Mouse (Mus musculus) stomach, embryonic 14.5 days (tissue): Measurements from ENCODE around the gene Stard3. TPM values are rescaled to one million over a fixed set of nuclear protein-coding genes. Genes with fewer than 3 reads are reported as not detected.

ENCODE experiments used
- ATAC-seq: fragments of 200-750 bp; cut with Nextera tagmentation; 2 replicates; pipeline ENCODE4 v1.8.0; 2017; ENCODE audit warnings: low read depth, moderate TSS enrichment; ENCODE audit not compliant: insufficient number of reproducible peaks, insufficient read depth, low FRiP score
- H3K27ac ChIP-seq: fragments of 300-500 bp; sonication (generic); 2 replicates; pipeline ENCODE4 v1.5.1; 2014; ENCODE audit warnings: mild to moderate bottlenecking, low read length, moderate library complexity, mixed read lengths
- H3K27me3 ChIP-seq: fragments of 300-500 bp; sonication (generic); 2 replicates; pipeline ENCODE4 v1.6.1; 2014; ENCODE audit warnings: low read length, control low read depth, mixed read lengths; ENCODE audit not compliant: control insufficient read depth, insufficient read depth
- H3K36me3 ChIP-seq: fragments of 300-500 bp; sonication (generic); 2 replicates; pipeline ENCODE4 v1.6.1; 2014; ENCODE audit warnings: mild to moderate bottlenecking, control low read depth, low read length, moderate library complexity, mixed read lengths; ENCODE audit not compliant: control insufficient read depth, insufficient read depth
- H3K4me1 ChIP-seq: fragments of 300-500 bp; sonication (generic); 2 replicates; pipeline ENCODE4 v1.6.1; 2014; ENCODE audit warnings: low read length, control low read depth, mixed read lengths; ENCODE audit not compliant: control insufficient read depth, insufficient read depth
- H3K4me2 ChIP-seq: fragments of 300-500 bp; sonication (generic); replicated peaks from 2 replicates; pipeline ENCODE4 v1.6.1; 2014; ENCODE audit warnings: low read depth, low read length, control low read depth
- H3K4me3 ChIP-seq: fragments of 300-500 bp; sonication (generic); 2 replicates; pipeline ENCODE4 v1.5.1; 2014; ENCODE audit warnings: low read depth, low read length, control low read depth
- H3K9ac ChIP-seq: fragments of 300-500 bp; sonication (generic); replicated peaks from 2 replicates; pipeline ENCODE4 v1.6.1; 2014; ENCODE audit warnings: low read depth, mild to moderate bottlenecking, control low read depth, low read length, moderate library complexity, mixed read lengths
- H3K9me3 ChIP-seq: fragments of 300-500 bp; sonication (generic); 2 replicates; pipeline ENCODE4 v1.6.1; 2016; ENCODE audit warnings: low read depth, low read length, control low read depth; ENCODE audit not compliant: control insufficient read depth
- WGBS: fragments of 180-500 bp; shearing (Covaris S2); extraction: QIAGEN DNeasy Blood & Tissue Kit; methylation state at CpG from one replicate; pipeline ENCODE4 v1.1.7; 2014; 5-methylcytosine and 5-hydroxymethylcytosine counted together
- polyA plus RNA-seq: library from polyadenylated mRNA; unstranded; fragments of >200 nt; fragmentation: Nextera tagmentation; extraction: Ambion mirVana; gene quantifications from 2 replicates; pipeline ENCODE4 v1.2.1, GENCODE M21; 2014

Gene Stard3
- polyA plus RNA-seq, 1 experiment from 2014 or later, result 43.7 TPM

GRCm38 (mm10) chr11:98395041-98395440 lies 36.9 kb downstream of the Stard3 start:
- Histone ChIP-seq H3K36me3 (no peaks in the 10 kb centered on the region), H3K4me1 (peaks cover 22% of the 10 kb centered on the region; the same call in 1 of the 2 replicates), H3K9ac (no peak overlapping the region), H3K27ac (peak overlapping the region; percentile 11), H3K27me3 (no peaks in the 10 kb centered on the region), H3K9me3 (no peaks in the 10 kb centered on the region), H3K4me3 (no peak overlapping the region), H3K4me2 (no peak overlapping the region)
- WGBS, result 44% methylated on average over 4 of the region's 4 CpGs
- ATAC-seq, result peak; percentile 65

- H3K4me1 ChIP-seq, result peaks cover 17% of the 10 kb centered on the region
- no peak overlapping the region for H3K27ac ChIP-seq
- 87% methylated on average over 7 of the region's 7 CpGs for WGBS
- H3K4me2 ChIP-seq, result no peak overlapping the region
- no peaks in the 10 kb centered on the region for H3K27me3 ChIP-seq
- no peak overlapping the region for H3K4me3 ChIP-seq
- no peak overlapping the region for H3K9ac ChIP-seq
- ATAC-seq, result no peak
- no peaks in the 10 kb centered on the region for H3K9me3 ChIP-seq
- no peaks in the 10 kb centered on the region for H3K36me3 ChIP-seq
Measured at GRCm38 (mm10) chr11:98397946-98398345, 39.8 kb downstream of the Stard3 start.

GRCm38 (mm10) chr11:98400161-98400726 lies 42.1 kb downstream of the Stard3 start, which contains the start of gene Pgap3:
Gene Pgap3 (minus strand): TSS chr11:98400490.
- WGBS, result under 1% methylated on average over 40 of the region's 40 CpGs
- Histone ChIP-seq H3K36me3 (no peaks in the 10 kb centered on the region), H3K4me2 (peak within 1 kb of the TSS; percentile 85), H3K27me3 (no peaks in the 10 kb centered on the region), H3K4me1 (peaks cover 4% of the 10 kb centered on the region), H3K9ac (peak within 1 kb of the TSS; percentile 54), H3K9me3 (no peaks in the 10 kb centered on the region), H3K27ac (peak within 1 kb of the TSS; percentile 95), H3K4me3 (peak within 1 kb of the TSS; percentile 61)
- peak; percentile 88 for ATAC-seq

GRCm38 (mm10) chr11:98400816-98401215 lies 42.6 kb downstream of the Stard3 start:
- no peaks in the 10 kb centered on the region for H3K36me3 ChIP-seq
- H3K27me3 ChIP-seq, result no peaks in the 10 kb centered on the region
- H3K4me3 ChIP-seq, result peak overlapping the region; percentile 61
- H3K4me2 ChIP-seq, result peak overlapping the region; percentile 85
- no peak for ATAC-seq
- peak overlapping the region; percentile 54; the same call in 1 of the 2 replicates for H3K9ac ChIP-seq
- peaks cover 4% of the 10 kb centered on the region for H3K4me1 ChIP-seq
- H3K27ac ChIP-seq, result peak overlapping the region; percentile 95
- 55% methylated on average over 3 of the region's 3 CpGs for WGBS
- no peaks in the 10 kb centered on the region for H3K9me3 ChIP-seq

- ATAC-seq, result no peak
- no peaks in the 10 kb centered on the region for H3K9me3 ChIP-seq
- WGBS, result 73% methylated on average over 6 of the region's 6 CpGs
- no peak overlapping the region for H3K4me3 ChIP-seq
- peaks cover 13% of the 10 kb centered on the region for H3K4me1 ChIP-seq
- no peak overlapping the region for H3K4me2 ChIP-seq
- H3K9ac ChIP-seq, result no peak overlapping the region
- H3K36me3 ChIP-seq, result no peaks in the 10 kb centered on the region
- H3K27me3 ChIP-seq, result no peaks in the 10 kb centered on the region
- H3K27ac ChIP-seq, result no peak overlapping the region
Measured at GRCm38 (mm10) chr11:98406621-98407020, 48.5 kb downstream of the Stard3 start.

- no peak overlapping the region for H3K4me3 ChIP-seq
- H3K9ac ChIP-seq, result 0 out of 2 replicates have a peak overlapping the region, but pooled peaks have one; percentile 21
- no peaks in the 10 kb centered on the region for H3K9me3 ChIP-seq
- H3K4me1 ChIP-seq, result peaks cover 19% of the 10 kb centered on the region
- ATAC-seq, result peak; percentile 1; the same call in 1 of the 2 replicates
- H3K36me3 ChIP-seq, result no peaks in the 10 kb centered on the region
- no peaks in the 10 kb centered on the region for H3K27me3 ChIP-seq
- 47% methylated on average over 8 of the region's 8 CpGs for WGBS
- peak overlapping the region; percentile 35 for H3K4me2 ChIP-seq
- H3K27ac ChIP-seq, result peak overlapping the region; percentile 81; the same call in 1 of the 2 replicates
Measured at GRCm38 (mm10) chr11:98408872-98409271, 50.7 kb downstream of the Stard3 start.

GRCm38 (mm10) chr11:98409341-98409822 lies 51.2 kb downstream of the Stard3 start:
- Histone ChIP-seq H3K9ac (0 out of 2 replicates have a peak overlapping the region, but pooled peaks have one; percentile 21), H3K36me3 (no peaks in the 10 kb centered on the region), H3K27ac (peak overlapping the region; percentile 81; the same call in 1 of the 2 replicates), H3K4me2 (peak overlapping the region; percentile 35), H3K4me3 (no peak overlapping the region), H3K4me1 (peaks cover 24% of the 10 kb centered on the region), H3K9me3 (no peaks in the 10 kb centered on the region), H3K27me3 (no peaks in the 10 kb centered on the region)
- 0% methylated on average over 10 of the region's 10 CpGs for WGBS
- peak; percentile 50; the same call in 1 of the 2 replicates for ATAC-seq

GRCm38 (mm10) chr11:98412273-98412796 lies 54.2 kb downstream of the Stard3 start, which contains the start of gene Erbb2:
Gene Erbb2 (plus strand): TSS chr11:98412470.
- under 1% methylated on average over 49 of the region's 49 CpGs for WGBS
- peak within 1 kb of the TSS; percentile 96 for H3K27ac ChIP-seq
- H3K9me3 ChIP-seq, result no peaks in the 10 kb centered on the region
- no peaks in the 10 kb centered on the region for H3K27me3 ChIP-seq
- H3K4me2 ChIP-seq, result peak within 1 kb of the TSS; percentile 68
- ATAC-seq, result peak; percentile 83
- peaks cover 38% of the 10 kb centered on the region for H3K4me1 ChIP-seq
- H3K4me3 ChIP-seq, result peak within 1 kb of the TSS; percentile 90
- peak within 1 kb of the TSS; percentile 95 for H3K9ac ChIP-seq
- H3K36me3 ChIP-seq, result no peaks in the 10 kb centered on the region
